Mouse (Mus musculus) heart, postnatal 0 days (tissue): ENCODE data around the gene Nkain1. TPM values are rescaled to one million over a fixed set of nuclear protein-coding genes. Genes with fewer than 3 reads are reported as not detected.

Experiments used
- ATAC-seq: fragments of 200-750 bp; cut with Nextera tagmentation; 2 replicates; pipeline ENCODE4 v1.8.0; 2017; ENCODE audit warnings: low read depth, moderate number of reproducible peaks, moderate library complexity; ENCODE audit not compliant: insufficient read depth
- DNase-seq: peaks from one replicate; pipeline ENCODE4 v3.0.0-alpha.2; 2016; ENCODE audit warnings: low spot score
- H3K27ac ChIP-seq: fragments of 300-500 bp; sonication (generic); 2 replicates; pipeline ENCODE4 v1.5.1; 2014; ENCODE audit warnings: low read depth, mild to moderate bottlenecking
- H3K27me3 ChIP-seq: fragments of 300-500 bp; sonication (generic); 2 replicates; pipeline ENCODE4 v1.6.1; 2014; ENCODE audit warnings: low read length, mixed read lengths; ENCODE audit not compliant: control insufficient read depth, insufficient read depth
- H3K36me3 ChIP-seq: fragments of 300-500 bp; sonication (generic); replicated peaks from 2 replicates; pipeline ENCODE4 v1.6.1; 2014; ENCODE audit warnings: low read length, mixed read lengths; ENCODE audit not compliant: control insufficient read depth, insufficient read depth
- H3K4me1 ChIP-seq: fragments of 300-500 bp; sonication (generic); 2 replicates; pipeline ENCODE4 v1.6.1; 2014; ENCODE audit warnings: antibody characterized with exemption; ENCODE audit not compliant: control insufficient read depth, insufficient read depth
- H3K4me2 ChIP-seq: fragments of 300-500 bp; sonication (generic); 2 replicates; pipeline ENCODE4 v1.6.1; 2014; ENCODE audit warnings: low read depth, mild to moderate bottlenecking, low read length, moderate library complexity
- H3K4me3 ChIP-seq: fragments of 300-500 bp; sonication (generic); 2 replicates; pipeline ENCODE4 v1.5.1; 2014; ENCODE audit warnings: low read depth, low read length
- H3K9ac ChIP-seq: fragments of 300-500 bp; sonication (generic); replicated peaks from 2 replicates; pipeline ENCODE4 v1.6.1; 2014; ENCODE audit warnings: low read depth, low read length, mixed read lengths
- H3K9me3 ChIP-seq: fragments of 300-500 bp; sonication (generic); replicated peaks from 2 replicates; pipeline ENCODE4 v1.6.1; 2016; ENCODE audit warnings: low read length; ENCODE audit not compliant: control insufficient read depth
- CTCF ChIP-seq: IDR thresholded peaks from 2 replicates; pipeline ENCODE4 v1.5.1; 2016; ENCODE audit warnings: antibody characterized with exemption, control low read depth, low read depth
- EP300 ChIP-seq: IDR thresholded peaks from 2 replicates; pipeline ENCODE4 v1.6.1; 2016; ENCODE audit warnings: antibody characterized with exemption, low read depth
- WGBS: fragments of 180-500 bp; shearing (Covaris S2); extraction: QIAGEN DNeasy Blood & Tissue Kit; methylation state at CpG from one replicate; pipeline ENCODE4 v1.1.7; 2014; 5-methylcytosine and 5-hydroxymethylcytosine counted together
- polyA plus RNA-seq: library from polyadenylated mRNA; unstranded; fragments of >200 nt; fragmentation: Nextera tagmentation; extraction: Ambion mirVana; gene quantifications from 2 replicates; pipeline ENCODE4 v1.2.1, GENCODE M21; 2015
- total RNA-seq: library from RNA; depleted of rRNA; stranded (reverse); fragments of >200 nt; gene quantifications from 2 replicates; pipeline ENCODE4 v1.2.3, GENCODE M21; 2014; ENCODE audit warnings: low replicate concordance

The Nkain1 gene
- total and polyA plus RNA-seq, 2 experiments from 2014 or later, result 0.53 to 18.9 TPM

- Histone ChIP-seq H3K9ac (no peak overlapping the region), H3K4me3 (no peak overlapping the region), H3K4me1 (peaks cover 2% of the 10 kb centered on the region; the same call in 1 of the 2 replicates), H3K9me3 (no peaks in the 10 kb centered on the region), H3K27ac (no peak overlapping the region), H3K36me3 (no peaks in the 10 kb centered on the region), H3K4me2 (no peak overlapping the region), H3K27me3 (peaks cover 16% of the 10 kb centered on the region)
- DNase-seq (no peak), ATAC-seq (no peak)
- TF ChIP-seq EP300 (no peak), CTCF (no peak)
- WGBS, result 80% methylated on average over 23 of the region's 23 CpGs
Measured at GRCm38 (mm10) chr4:130568043-130568978, 5.7 kb downstream of the Nkain1 start.

DNA sequence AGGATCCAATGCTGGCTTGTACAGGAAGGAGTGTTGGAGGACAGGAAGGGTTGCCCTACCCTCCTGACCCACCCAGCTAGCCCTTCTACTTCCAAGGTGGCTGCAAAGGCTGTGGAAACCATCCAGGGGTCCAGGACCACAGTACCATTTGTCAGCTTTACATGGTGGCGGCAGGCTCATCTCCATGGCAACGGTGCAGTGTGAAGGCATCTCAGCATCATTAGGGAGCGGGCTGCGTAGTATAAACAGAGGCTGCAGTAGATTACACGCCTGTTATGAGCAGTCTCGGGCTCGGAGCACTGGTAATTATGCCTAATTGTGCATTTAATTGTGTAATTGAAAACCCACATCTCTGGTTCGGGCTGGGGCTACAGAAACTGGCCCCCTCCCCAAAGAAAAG, 10.2 kb downstream of the Nkain1 start:
- Histone ChIP-seq H3K27ac (no peak overlapping the region), H3K4me1 (no peaks in the 10 kb centered on the region), H3K4me3 (no peak overlapping the region), H3K27me3 (no peaks in the 10 kb centered on the region), H3K9me3 (no peaks in the 10 kb centered on the region), H3K36me3 (no peaks in the 10 kb centered on the region), H3K4me2 (no peak overlapping the region), H3K9ac (no peak overlapping the region)
- DNase-seq (no peak), ATAC-seq (no peak)
- no peak for TF ChIP-seq CTCF
- TF ChIP-seq EP300, result no peak
- 86% methylated on average over 8 of the region's 8 CpGs for WGBS

DNA sequence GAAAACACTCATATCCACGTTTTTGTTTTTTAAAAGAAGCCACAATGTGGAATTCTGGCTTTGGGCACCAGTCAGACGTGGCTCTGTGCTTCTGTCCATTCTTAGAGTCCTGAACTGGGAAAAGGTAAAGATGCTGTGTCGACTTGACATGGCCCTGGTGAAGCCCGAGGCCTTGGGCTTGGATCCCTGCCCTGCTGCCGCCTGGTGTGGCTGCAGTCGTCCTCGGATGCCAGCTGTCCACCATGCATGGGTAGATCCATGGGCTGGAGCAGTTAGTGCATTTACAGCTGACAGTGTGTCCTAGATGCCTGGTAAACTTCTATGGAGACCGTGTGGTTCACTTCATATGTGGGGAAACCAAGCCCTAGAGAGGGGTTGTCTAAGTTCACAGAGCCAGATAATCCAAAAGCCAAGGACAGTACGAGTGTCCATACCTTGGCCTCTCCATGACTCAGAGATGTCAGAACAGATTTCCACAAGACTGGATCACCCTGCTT, 10.7 kb downstream of the Nkain1 start:
- Histone ChIP-seq H3K4me1 (no peaks in the 10 kb centered on the region), H3K9ac (no peak overlapping the region), H3K36me3 (no peaks in the 10 kb centered on the region), H3K27me3 (no peaks in the 10 kb centered on the region), H3K4me2 (no peak overlapping the region), H3K4me3 (no peak overlapping the region), H3K9me3 (no peaks in the 10 kb centered on the region), H3K27ac (no peak overlapping the region)
- ATAC-seq (no peak), DNase-seq (no peak)
- WGBS, result 77% methylated on average over 9 of the region's 9 CpGs
- no peak for TF ChIP-seq EP300
- TF ChIP-seq CTCF, result no peak

- Histone ChIP-seq H3K27ac (no peak overlapping the region), H3K9me3 (no peaks in the 10 kb centered on the region), H3K9ac (no peak overlapping the region), H3K36me3 (no peaks in the 10 kb centered on the region), H3K4me1 (no peaks in the 10 kb centered on the region), H3K4me2 (no peak overlapping the region), H3K4me3 (no peak overlapping the region), H3K27me3 (no peaks in the 10 kb centered on the region)
- no peak for DNase-seq
- 70% methylated on average over 11 of the region's 11 CpGs for WGBS
- no peak for ATAC-seq
- TF ChIP-seq EP300, result no peak
- no peak for TF ChIP-seq CTCF
Measured at GRCm38 (mm10) chr4:130560576-130561310, 13.2 kb downstream of the Nkain1 start.

DNA sequence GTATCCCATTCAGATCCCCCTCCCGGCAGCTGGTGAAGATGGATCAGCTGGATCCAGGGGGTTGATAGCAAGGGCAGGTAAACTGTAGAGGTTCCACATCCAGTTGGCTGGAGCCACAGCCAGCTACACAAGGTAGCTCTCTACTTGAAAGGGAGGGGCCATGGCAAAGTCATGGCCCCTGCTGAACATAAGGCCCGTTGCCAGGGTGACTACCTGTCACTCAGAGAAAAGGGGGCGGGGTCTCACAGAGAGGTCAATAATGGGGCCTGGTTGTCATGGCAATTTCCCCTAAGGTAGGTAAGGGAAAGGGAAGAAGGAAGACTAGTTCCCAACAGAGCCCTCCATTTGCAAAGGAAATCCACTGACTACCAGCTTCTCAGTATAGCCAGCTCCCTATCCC, 14.8 kb downstream of the Nkain1 start:
- no peak for ATAC-seq
- Histone ChIP-seq H3K4me3 (no peak overlapping the region), H3K4me1 (no peaks in the 10 kb centered on the region), H3K27me3 (no peaks in the 10 kb centered on the region), H3K27ac (no peak overlapping the region), H3K9ac (no peak overlapping the region), H3K36me3 (no peaks in the 10 kb centered on the region), H3K9me3 (no peaks in the 10 kb centered on the region), H3K4me2 (no peak overlapping the region)
- TF ChIP-seq EP300, result no peak
- TF ChIP-seq CTCF, result no peak
- DNase-seq, result no peak
- WGBS, result 84% methylated on average over 3 of the region's 3 CpGs
